Mouse (Mus musculus) T-helper 17 cell (primary cell): ENCODE measurements around the gene Eya2.

ENCODE experiments used
- in situ Hi-C, 2 experiments: fragments of 300-600 bp; cut with MboI, MseI; formaldehyde crosslinking; loops; 1 replicate in 1 of 2; 2 replicates in 1 of 2; pipeline ENCODE4 v1.15.1; 2025; ENCODE audit warnings: high pct_unique_total_duplicates in 2 of 2

Gene Eya2

GRCm38 (mm10) chr2:165815103-165815880 lies 220.5 kb downstream of the Eya2 start:
- in situ Hi-C loops = loop anchor here in 1 of 2 experiments (10.0 kb wide), 1 partner anchor 240 kb away; no protein-coding TSS in a partner anchor

GRCm38 (mm10) chr2:165817437-165817836 lies 222.6 kb downstream of the Eya2 start:
- in situ Hi-C loops = loop anchor here in 1 of 2 experiments (10.0 kb wide), 1 partner anchor 237 kb away; no protein-coding TSS in a partner anchor

GRCm38 (mm10) chr2:165818570-165818969 lies 223.7 kb downstream of the Eya2 start:
- in situ Hi-C loops = loop anchor here in 1 of 2 experiments (10.0 kb wide), 1 partner anchor 236 kb away; no protein-coding TSS in a partner anchor

GRCm38 (mm10) chr2:165818985-165819948 lies 224.4 kb downstream of the Eya2 start:
- in situ Hi-C loops = loop anchor here in 1 of 2 experiments (10.0 kb wide), 1 partner anchor 236 kb away; no protein-coding TSS in a partner anchor

GRCm38 (mm10) chr2:165820073-165820472 lies 225.2 kb downstream of the Eya2 start:
- in situ Hi-C loops = loop anchor here in 1 of 2 experiments (5.0 kb wide), 1 partner anchor 92 kb away; no protein-coding TSS in a partner anchor

GRCm38 (mm10) chr2:165820504-165821095 lies 225.8 kb downstream of the Eya2 start:
- in situ Hi-C loops = loop anchor here in 1 of 2 experiments (5.0 kb wide), 1 partner anchor 92 kb away; no protein-coding TSS in a partner anchor
